Mouse (Mus musculus) stomach, embryonic 16.5 days (tissue): ENCODE results near the gene Otud7a. TPM values are rescaled to one million over a fixed set of nuclear protein-coding genes. Genes with fewer than 3 reads are reported as not detected.
"Not testable (repeated sequence)": the region's sequence is repeated elsewhere in the genome, so short reads cannot be mapped to it uniquely, and the experiment has no call there.

ENCODE experiments used
- ATAC-seq: fragments of 200-750 bp; cut with Nextera tagmentation; 2 replicates; pipeline ENCODE4 v1.8.0; 2017; ENCODE audit warnings: moderate number of reproducible peaks, moderate TSS enrichment; ENCODE audit not compliant: insufficient read depth, low FRiP score
- H3K27ac ChIP-seq: fragments of 300-500 bp; sonication (generic); 2 replicates; pipeline ENCODE4 v1.5.1; 2014; ENCODE audit warnings: low read length
- H3K27me3 ChIP-seq: fragments of 300-500 bp; sonication (generic); 2 replicates; pipeline ENCODE4 v1.6.1; 2014; ENCODE audit warnings: low read length, control low read depth, mixed read lengths; ENCODE audit not compliant: control insufficient read depth, insufficient read depth
- H3K36me3 ChIP-seq: fragments of 300-500 bp; sonication (generic); 2 replicates; pipeline ENCODE4 v1.6.1; 2014; ENCODE audit warnings: low read length; ENCODE audit not compliant: control insufficient read depth, insufficient read depth
- H3K4me1 ChIP-seq: fragments of 300-500 bp; sonication (generic); 2 replicates; pipeline ENCODE4 v1.6.1; 2014; ENCODE audit warnings: low read length, control low read depth, mixed read lengths; ENCODE audit not compliant: control insufficient read depth, insufficient read depth
- H3K4me2 ChIP-seq: fragments of 300-500 bp; sonication (generic); 2 replicates; pipeline ENCODE4 v1.6.1; 2014; ENCODE audit warnings: low read depth, low read length, mixed read lengths
- H3K4me3 ChIP-seq: fragments of 300-500 bp; sonication (generic); replicated peaks from 2 replicates; pipeline ENCODE4 v1.5.1; 2014; ENCODE audit warnings: mild to moderate bottlenecking, low read length
- H3K9ac ChIP-seq: fragments of 300-500 bp; sonication (generic); 2 replicates; pipeline ENCODE4 v1.6.1; 2014; ENCODE audit warnings: low read length
- H3K9me3 ChIP-seq: fragments of 300-500 bp; sonication (generic); replicated peaks from 2 replicates; pipeline ENCODE4 v1.6.1; 2016; ENCODE audit warnings: low read length, control low read depth; ENCODE audit not compliant: control insufficient read depth
- WGBS: fragments of 180-500 bp; shearing (Covaris S2); extraction: QIAGEN DNeasy Blood & Tissue Kit; methylation state at CpG from one replicate; pipeline ENCODE4 v1.1.7; 2014; 5-methylcytosine and 5-hydroxymethylcytosine counted together
- polyA plus RNA-seq: library from polyadenylated mRNA; unstranded; fragments of >200 nt; fragmentation: Nextera tagmentation; extraction: Ambion mirVana; gene quantifications from 2 replicates; pipeline ENCODE4 v1.2.1, GENCODE M21; 2015

Otud7a gene
- polyA plus RNA-seq, 1 experiment from 2014 or later: 0.19 TPM

- H3K9ac ChIP-seq: no peak overlapping the region
- no peaks in the 10 kb centered on the region for H3K36me3 ChIP-seq
- 48% methylated on average over 1 of the region's 1 CpGs for WGBS
- no peak overlapping the region for H3K4me3 ChIP-seq
- H3K4me2 ChIP-seq: no peak overlapping the region
- no peaks in the 10 kb centered on the region for H3K9me3 ChIP-seq
- H3K27ac ChIP-seq: no peak overlapping the region
- no peak for ATAC-seq
- H3K27me3 ChIP-seq: no peaks in the 10 kb centered on the region
- H3K4me1 ChIP-seq: no peaks in the 10 kb centered on the region
Observed at GRCm38 (mm10) chr7:63660261-63660660, 215.7 kb downstream of the Otud7a start.

GRCm38 (mm10) chr7:63662757-63663156 is 218.2 kb downstream of the Otud7a start:
- no peak for ATAC-seq
- Histone ChIP-seq H3K9ac (no peak overlapping the region), H3K4me1 (no peaks in the 10 kb centered on the region), H3K27ac (no peak overlapping the region), H3K27me3 (no peaks in the 10 kb centered on the region), H3K4me2 (no peak overlapping the region), H3K9me3 (no peaks in the 10 kb centered on the region), H3K4me3 (no peak overlapping the region), H3K36me3 (no peaks in the 10 kb centered on the region)
- WGBS: 91% methylated on average over 3 of the region's 3 CpGs

- WGBS: 91% methylated on average over 3 of the region's 3 CpGs
- no peak overlapping the region for H3K4me2 ChIP-seq
- H3K9me3 ChIP-seq: no peaks in the 10 kb centered on the region
- no peak overlapping the region for H3K4me3 ChIP-seq
- ATAC-seq: no peak
- H3K9ac ChIP-seq: no peak overlapping the region
- no peaks in the 10 kb centered on the region for H3K27me3 ChIP-seq
- H3K36me3 ChIP-seq: no peaks in the 10 kb centered on the region
- 0 out of 2 replicates have a peak, but pooled peaks cover 8% of the 10 kb centered on the region for H3K4me1 ChIP-seq
- no peak overlapping the region for H3K27ac ChIP-seq
Observed at GRCm38 (mm10) chr7:63665496-63665895, 220.9 kb downstream of the Otud7a start.

- Histone ChIP-seq H3K36me3 (no peaks in the 10 kb centered on the region), H3K4me1 (0 out of 2 replicates have a peak, but pooled peaks cover 8% of the 10 kb centered on the region), H3K9me3 (no peaks in the 10 kb centered on the region), H3K9ac (no peak overlapping the region), H3K4me3 (no peak overlapping the region), H3K27ac (no peak overlapping the region), H3K27me3 (no peaks in the 10 kb centered on the region), H3K4me2 (0 out of 2 replicates have a peak overlapping the region, but pooled peaks have one; percentile 13)
- no peak for ATAC-seq
- WGBS: 38% methylated on average over 15 of the region's 15 CpGs
Observed at GRCm38 (mm10) chr7:63667986-63668741, 223.6 kb downstream of the Otud7a start.

- Histone ChIP-seq H3K4me1 (0 out of 2 replicates have a peak, but pooled peaks cover 8% of the 10 kb centered on the region), H3K36me3 (no peaks in the 10 kb centered on the region), H3K9me3 (no peaks in the 10 kb centered on the region), H3K4me2 (no peak overlapping the region), H3K4me3 (no peak overlapping the region), H3K9ac (no peak overlapping the region), H3K27ac (no peak overlapping the region), H3K27me3 (no peaks in the 10 kb centered on the region)
- ATAC-seq: no peak
- 65% methylated on average over 14 of the region's 14 CpGs for WGBS
Observed at GRCm38 (mm10) chr7:63668951-63669350, 224.4 kb downstream of the Otud7a start.

GRCm38 (mm10) chr7:63670911-63671310 is 226.4 kb downstream of the Otud7a start:
- H3K4me1 ChIP-seq, H3K4me3 ChIP-seq, H3K27ac ChIP-seq, H3K4me2 ChIP-seq, H3K36me3 ChIP-seq, H3K9me3 ChIP-seq, H3K27me3 ChIP-seq, H3K9ac ChIP-seq, ATAC-seq: not testable (repeated sequence)
- WGBS: 77% methylated on average over 1 of the region's 1 CpGs

- WGBS: 28% methylated on average over 3 of the region's 3 CpGs
- H3K9ac ChIP-seq: no peak overlapping the region
Observed at GRCm38 (mm10) chr7:63671904-63672303, 227.4 kb downstream of the Otud7a start.

GRCm38 (mm10) chr7:63676631-63677030 is 232.1 kb downstream of the Otud7a start:
- H3K27ac ChIP-seq: no peak overlapping the region
- no peak overlapping the region for H3K9ac ChIP-seq
- 82% methylated on average over 5 of the region's 5 CpGs for WGBS
- H3K4me1 ChIP-seq: no peaks in the 10 kb centered on the region
- H3K4me3 ChIP-seq: no peak overlapping the region
- no peaks in the 10 kb centered on the region for H3K27me3 ChIP-seq
- no peaks in the 10 kb centered on the region for H3K9me3 ChIP-seq
- ATAC-seq: no peak
- no peaks in the 10 kb centered on the region for H3K36me3 ChIP-seq
- H3K4me2 ChIP-seq: no peak overlapping the region

More at GRCm38 (mm10) chr7:63671904-63672303, 227.4 kb downstream of the Otud7a start:
- Histone ChIP-seq H3K36me3 (no peaks in the 10 kb centered on the region), H3K4me3 (no peak overlapping the region), H3K27ac (no peak overlapping the region), H3K4me1 (0 out of 2 replicates have a peak, but pooled peaks cover 8% of the 10 kb centered on the region), H3K9me3 (no peaks in the 10 kb centered on the region), H3K4me2 (no peak overlapping the region), H3K27me3 (no peaks in the 10 kb centered on the region)
- ATAC-seq: peak; percentile 64; the same call in 1 of the 2 replicates

- Histone ChIP-seq H3K4me1 (no peaks in the 10 kb centered on the region), H3K9ac (no peak overlapping the region), H3K36me3 (no peaks in the 10 kb centered on the region), H3K4me3 (no peak overlapping the region), H3K27me3 (no peaks in the 10 kb centered on the region), H3K9me3 (no peaks in the 10 kb centered on the region), H3K4me2 (no peak overlapping the region), H3K27ac (no peak overlapping the region)
- 38% methylated on average over 2 of the region's 2 CpGs for WGBS
- no peak for ATAC-seq
Observed at GRCm38 (mm10) chr7:63677149-63677548, 232.6 kb downstream of the Otud7a start.
